19 mouse cellular contexts compared by ENCODE assay signal in the genomic region with DNA sequence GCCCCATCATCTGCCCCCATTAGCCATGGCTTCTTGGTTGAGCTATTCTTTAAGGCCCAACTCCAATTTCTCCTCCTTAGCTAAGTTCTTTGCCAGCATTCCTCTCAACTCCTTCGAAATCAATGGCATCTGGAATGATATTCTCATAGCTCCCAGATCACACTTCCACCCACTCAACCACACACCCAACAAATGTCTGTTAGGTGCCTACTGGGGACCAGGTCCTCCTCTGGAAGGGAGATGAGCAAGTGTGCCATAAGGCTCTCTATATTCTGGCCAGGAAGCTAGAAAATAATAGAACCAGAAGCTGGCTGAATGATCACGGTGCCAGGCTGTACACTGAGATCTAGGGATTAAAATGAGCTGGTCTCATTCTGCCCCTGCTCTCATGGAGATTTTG.
A peak's percentile ranks its signal among the peaks of the same experiment; 100 is the strongest.
DNase-seq lines count a peak whose midpoint lies in the region; ATAC-seq and TF ChIP-seq lines count a peak whose summit lies in the region.
"Had no signal": no experiment of that assay in that cellular context is flagged by ENCODE, and none has a peak within 500 bp of the region (broad histone marks: within the 10 kb centered on the region; RNA-seq: fewer than 3 reads in every experiment).

No protein-coding gene starts in this region.

- no peak overlapping the region for H3K27ac ChIP-seq in heart, embryonic 12.5 days (ENCODE audit: poor library complexity, severe bottlenecking)
- H3K27ac ChIP-seq in liver, adult 2 months (replicated peaks; ENCODE audit: insufficient read depth, low read depth, low read length) = 0 out of 2 replicates have a peak overlapping the region, but pooled peaks have one; percentile 16
- no peak overlapping the region for H3K27ac ChIP-seq in liver, postnatal 0 days (ENCODE audit: low read depth)
- H3K27ac ChIP-seq in embryonic facial prominence, embryonic 10.5 days (replicated peaks) = peak overlapping the region; percentile 24; the same call in 1 of the 2 replicates
- H3K27ac ChIP-seq in stomach, embryonic 15.5 days = 0 out of 2 replicates have a peak overlapping the region, but pooled peaks have one; percentile 9
- no peak overlapping the region for H3K27ac ChIP-seq in midbrain, embryonic 14.5 days (replicated peaks; ENCODE audit: low read depth, low read length)
- H3K27ac ChIP-seq: forebrain, embryonic 15.5 days; hindbrain, embryonic 14.5 days; left cerebral cortex, adult 2 months; limb, embryonic 13.5 days; liver, embryonic 15.5 days; neural tube, embryonic 12.5 days had no signal

- peaks cover 20% of the 10 kb centered on the region for H3K4me1 ChIP-seq in heart, embryonic 12.5 days (replicated peaks)
- H3K4me1 ChIP-seq in liver, adult 2 months (ENCODE audit: control insufficient read depth, insufficient read depth, low read length) = peaks cover 6% of the 10 kb centered on the region; the same call in 1 of the 2 replicates
- peaks cover 5% of the 10 kb centered on the region; the same call in 1 of the 2 replicates for H3K4me1 ChIP-seq in liver, postnatal 0 days (ENCODE audit: insufficient read depth)
- H3K4me1 ChIP-seq in embryonic facial prominence, embryonic 10.5 days = peaks cover 13% of the 10 kb centered on the region; the same call in 1 of the 2 replicates
- H3K4me1 ChIP-seq in stomach, embryonic 15.5 days = peaks cover 12% of the 10 kb centered on the region; the same call in 1 of the 2 replicates
- H3K4me1 ChIP-seq in midbrain, embryonic 14.5 days (ENCODE audit: control insufficient read depth, insufficient read depth, low read length) = no peaks in the 10 kb centered on the region

- ATAC-seq in heart, embryonic 12.5 days (ENCODE audit: insufficient number of reproducible peaks, low FRiP score) = no peak
- ATAC-seq in liver, postnatal 0 days = no peak
- ATAC-seq in stomach, embryonic 15.5 days (ENCODE audit: insufficient read depth, low FRiP score, low read depth) = no peak
- no peak for ATAC-seq in midbrain, embryonic 14.5 days (ENCODE audit: low FRiP score, low TSS enrichment)
- ATAC-seq: forebrain, embryonic 15.5 days had no signal

- no peak overlapping the region for H3K4me3 ChIP-seq in heart, embryonic 12.5 days
- no peak overlapping the region for H3K4me3 ChIP-seq in liver, adult 2 months (ENCODE audit: insufficient read depth, low read depth, low read length)
- no peak overlapping the region for H3K4me3 ChIP-seq in liver, postnatal 0 days (ENCODE audit: low read depth, low read length)
- no peak overlapping the region for H3K4me3 ChIP-seq in embryonic facial prominence, embryonic 10.5 days
- no peak overlapping the region for H3K4me3 ChIP-seq in stomach, embryonic 15.5 days (replicated peaks)
- no peak overlapping the region for H3K4me3 ChIP-seq in midbrain, embryonic 14.5 days (replicated peaks; ENCODE audit: low read depth, low read length)
- H3K4me3 ChIP-seq: erythroblast, embryonic 14.5 days; forebrain, embryonic 15.5 days; left cerebral cortex, adult 2 months; limb, embryonic 13.5 days; liver, embryonic 15.5 days; neural tube, embryonic 12.5 days had no signal

- no peak overlapping the region for H3K4me2 ChIP-seq in heart, embryonic 12.5 days
- H3K4me2 ChIP-seq in liver, postnatal 0 days (ENCODE audit: low read depth, low read length) = no peak overlapping the region
- no peak overlapping the region for H3K4me2 ChIP-seq in stomach, embryonic 15.5 days
- no peak overlapping the region for H3K4me2 ChIP-seq in midbrain, embryonic 14.5 days (ENCODE audit: low read length)
- H3K4me2 ChIP-seq: forebrain, embryonic 15.5 days; hindbrain, embryonic 14.5 days; limb, embryonic 13.5 days; liver, embryonic 15.5 days; neural tube, embryonic 12.5 days had no signal

- DNase-seq in heart, adult 11 months = peak; percentile 66
- DNase-seq in liver, adult 2 months (ENCODE audit: extremely low read depth, low read depth, low spot score) = no peak
- DNase-seq in liver, postnatal 0 days = no peak
- DNase-seq in embryonic facial prominence, embryonic 10.5 days (ENCODE audit: low spot score) = no peak
- no peak for DNase-seq in neural tube, embryonic 10.5 days (ENCODE audit: extremely low spot score, low spot score)
- no peak for DNase-seq in midbrain, embryonic 14.5 days
- DNase-seq: cerebellum, adult 18-20 months; cerebellum, postnatal 36 days; thymus, postnatal 4 days had no signal

- TF ChIP-seq EP300 in liver, postnatal 0 days (IDR thresholded peaks at IDR 0.05; ENCODE audit: low read depth) = no peak

- H3K9ac ChIP-seq in heart, embryonic 12.5 days = no peak overlapping the region
- no peak overlapping the region for H3K9ac ChIP-seq in liver, adult 2 months (ENCODE audit: low read depth, low read length)
- H3K9ac ChIP-seq in liver, postnatal 0 days (replicated peaks) = no peak overlapping the region
- no peak overlapping the region for H3K9ac ChIP-seq in stomach, embryonic 15.5 days
- H3K9ac ChIP-seq in midbrain, embryonic 14.5 days (replicated peaks; ENCODE audit: low read length) = no peak overlapping the region
- H3K9ac ChIP-seq: forebrain, embryonic 15.5 days; hindbrain, embryonic 14.5 days; limb, embryonic 13.5 days; liver, embryonic 15.5 days; neural tube, embryonic 12.5 days had no signal

- 76% methylated on average over 2 of the region's 2 CpGs for WGBS in heart, embryonic 12.5 days
- WGBS in liver, adult 2 months = 92% methylated on average over 2 of the region's 2 CpGs
- 62% methylated on average over 2 of the region's 2 CpGs for WGBS in liver, postnatal 0 days (ENCODE audit: insufficient replicate concordance)
- WGBS in embryonic facial prominence, embryonic 10.5 days = 90% methylated on average over 2 of the region's 2 CpGs
- WGBS in stomach, embryonic 15.5 days = 79% methylated on average over 2 of the region's 2 CpGs
- WGBS in midbrain, embryonic 14.5 days = 88% methylated on average over 2 of the region's 2 CpGs

- no peaks in the 10 kb centered on the region for H3K79me2 ChIP-seq in liver, adult 2 months (ENCODE audit: control insufficient read depth, insufficient read depth, low read length)

- no peak for TF ChIP-seq CTCF in liver, adult 2 months (IDR thresholded peaks at IDR 0.05; ENCODE audit: low read depth, low read length)
- TF ChIP-seq CTCF in liver, postnatal 0 days (IDR thresholded peaks at IDR 0.05; ENCODE audit: low read depth) = no peak

- no peaks in the 10 kb centered on the region for H3K36me3 ChIP-seq in heart, embryonic 12.5 days
- H3K36me3 ChIP-seq in liver, adult 2 months (ENCODE audit: control insufficient read depth, insufficient read depth, low read length) = no peaks in the 10 kb centered on the region
- H3K36me3 ChIP-seq in liver, postnatal 0 days (replicated peaks; ENCODE audit: insufficient read depth, low read length) = no peaks in the 10 kb centered on the region
- no peaks in the 10 kb centered on the region for H3K36me3 ChIP-seq in embryonic facial prominence, embryonic 10.5 days (replicated peaks)
- H3K36me3 ChIP-seq in stomach, embryonic 15.5 days = no peaks in the 10 kb centered on the region
- no peaks in the 10 kb centered on the region for H3K36me3 ChIP-seq in midbrain, embryonic 14.5 days (ENCODE audit: control insufficient read depth, insufficient read depth, low read length)
- H3K36me3 ChIP-seq: forebrain, embryonic 15.5 days; limb, embryonic 13.5 days; liver, embryonic 15.5 days; neural tube, embryonic 12.5 days had no signal

- no peak for TF ChIP-seq POLR2A in liver, adult 2 months (IDR thresholded peaks at IDR 0.05; ENCODE audit: extremely low read depth, insufficient read depth, low read length)

- no peaks in the 10 kb centered on the region for H3K27me3 ChIP-seq in heart, embryonic 12.5 days (replicated peaks)
- H3K27me3 ChIP-seq in liver, adult 2 months (ENCODE audit: control insufficient read depth, insufficient read depth, low read length) = no peaks in the 10 kb centered on the region; the same call in 1 of the 2 replicates
- no peaks in the 10 kb centered on the region for H3K27me3 ChIP-seq in liver, postnatal 0 days (ENCODE audit: insufficient read depth, low read length)
- H3K27me3 ChIP-seq in embryonic facial prominence, embryonic 10.5 days (replicated peaks; ENCODE audit: low read depth, poor library complexity, severe bottlenecking) = no peaks in the 10 kb centered on the region
- H3K27me3 ChIP-seq in stomach, embryonic 15.5 days (replicated peaks) = no peaks in the 10 kb centered on the region
- no peaks in the 10 kb centered on the region for H3K27me3 ChIP-seq in midbrain, embryonic 14.5 days (ENCODE audit: control insufficient read depth, insufficient read depth, low read length)
- H3K27me3 ChIP-seq: CH12.LX; forebrain, embryonic 15.5 days; liver, embryonic 15.5 days; neural tube, embryonic 12.5 days had no signal

- H3K9me3 ChIP-seq in heart, embryonic 12.5 days (replicated peaks) = no peaks in the 10 kb centered on the region
- no peaks in the 10 kb centered on the region for H3K9me3 ChIP-seq in liver, postnatal 0 days (ENCODE audit: low read length)
- H3K9me3 ChIP-seq in embryonic facial prominence, embryonic 10.5 days = no peaks in the 10 kb centered on the region
- no peaks in the 10 kb centered on the region for H3K9me3 ChIP-seq in stomach, embryonic 15.5 days
- no peaks in the 10 kb centered on the region for H3K9me3 ChIP-seq in midbrain, embryonic 14.5 days (ENCODE audit: control insufficient read depth, low read length)
- H3K9me3 ChIP-seq: forebrain, embryonic 15.5 days; limb, embryonic 13.5 days; liver, embryonic 15.5 days; neural tube, embryonic 12.5 days had no signal

Comparison
In these comparisons a context has a peak if more than half of its experiments do, and no peak if none do; other contexts are left out.
1. H3K27ac ChIP-seq: peak in liver, adult 2 months (single experiment), embryonic facial prominence, embryonic 10.5 days (single experiment) and stomach, embryonic 15.5 days (single experiment); none in heart, embryonic 12.5 days (single experiment), liver, postnatal 0 days (single experiment) and midbrain, embryonic 14.5 days (single experiment).